Mouse (Mus musculus) thymus, postnatal 4 days (tissue): Measurements from ENCODE around the gene Brd7.

Source experiments
- DNase-seq: peaks from one replicate; pipeline ENCODE4 v3.0.0; 2021

Brd7 gene

DNA sequence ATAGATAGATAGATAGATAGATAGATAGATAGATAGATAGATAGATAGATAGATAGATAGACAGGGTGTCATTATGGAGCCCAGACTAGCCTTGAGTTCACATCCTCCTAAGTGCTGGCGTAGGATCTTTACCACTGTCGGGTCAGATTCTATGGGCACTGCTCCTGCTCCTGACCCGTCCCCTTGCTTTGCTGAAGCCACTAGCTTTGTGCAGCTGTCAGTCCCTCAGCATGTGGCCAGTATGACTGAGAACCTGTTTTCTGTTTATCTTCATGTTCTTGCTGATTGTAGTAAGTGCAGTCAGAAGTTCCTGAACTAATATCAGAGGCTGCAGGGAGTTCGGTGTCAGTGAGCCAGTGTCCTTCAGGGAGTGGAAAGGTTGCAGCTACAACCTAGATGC, 54.3 kb downstream of the Brd7 start:
- no peak for DNase-seq

DNA sequence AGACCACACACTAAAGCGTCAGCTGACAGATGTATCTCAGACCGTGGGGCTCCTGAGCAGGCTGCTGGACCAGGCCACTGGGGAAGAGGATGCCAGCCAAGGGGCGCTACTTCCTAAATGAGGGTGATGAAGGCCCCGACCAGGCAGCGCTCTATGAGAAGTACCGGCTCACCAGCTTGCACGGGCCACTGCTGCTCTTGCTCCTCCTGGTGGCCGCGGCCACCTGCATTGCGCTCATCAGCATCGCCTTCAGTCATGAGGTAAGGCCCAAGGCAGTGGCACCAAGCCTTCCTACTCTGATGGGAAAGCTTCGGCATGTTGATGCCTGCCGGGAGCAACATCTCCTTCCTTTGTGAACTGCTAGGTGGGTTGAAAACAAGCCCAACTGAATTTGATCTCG, 55.5 kb downstream of the Brd7 start:
- DNase-seq: peak; percentile 52

DNA sequence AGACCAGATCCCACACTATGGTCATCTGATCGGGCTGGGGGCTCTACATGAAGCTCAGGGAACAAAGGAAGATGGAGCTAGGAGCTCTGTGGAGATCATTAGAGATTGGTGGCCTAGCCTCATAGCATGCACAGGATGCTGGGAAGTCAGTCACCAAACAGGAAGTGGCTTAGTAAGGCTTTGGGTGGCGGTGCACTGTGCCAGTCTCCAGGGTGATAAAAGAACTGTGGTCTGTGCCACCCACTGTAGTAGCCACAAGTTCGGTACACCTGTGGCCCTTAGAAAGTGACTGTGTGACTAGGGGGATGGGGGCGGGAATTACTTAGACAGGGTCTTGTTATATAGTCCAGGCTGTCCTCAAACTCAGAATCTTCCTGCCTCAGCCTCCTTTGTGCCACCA, 56.2 kb downstream of the Brd7 start:
- DNase-seq: no peak

DNA sequence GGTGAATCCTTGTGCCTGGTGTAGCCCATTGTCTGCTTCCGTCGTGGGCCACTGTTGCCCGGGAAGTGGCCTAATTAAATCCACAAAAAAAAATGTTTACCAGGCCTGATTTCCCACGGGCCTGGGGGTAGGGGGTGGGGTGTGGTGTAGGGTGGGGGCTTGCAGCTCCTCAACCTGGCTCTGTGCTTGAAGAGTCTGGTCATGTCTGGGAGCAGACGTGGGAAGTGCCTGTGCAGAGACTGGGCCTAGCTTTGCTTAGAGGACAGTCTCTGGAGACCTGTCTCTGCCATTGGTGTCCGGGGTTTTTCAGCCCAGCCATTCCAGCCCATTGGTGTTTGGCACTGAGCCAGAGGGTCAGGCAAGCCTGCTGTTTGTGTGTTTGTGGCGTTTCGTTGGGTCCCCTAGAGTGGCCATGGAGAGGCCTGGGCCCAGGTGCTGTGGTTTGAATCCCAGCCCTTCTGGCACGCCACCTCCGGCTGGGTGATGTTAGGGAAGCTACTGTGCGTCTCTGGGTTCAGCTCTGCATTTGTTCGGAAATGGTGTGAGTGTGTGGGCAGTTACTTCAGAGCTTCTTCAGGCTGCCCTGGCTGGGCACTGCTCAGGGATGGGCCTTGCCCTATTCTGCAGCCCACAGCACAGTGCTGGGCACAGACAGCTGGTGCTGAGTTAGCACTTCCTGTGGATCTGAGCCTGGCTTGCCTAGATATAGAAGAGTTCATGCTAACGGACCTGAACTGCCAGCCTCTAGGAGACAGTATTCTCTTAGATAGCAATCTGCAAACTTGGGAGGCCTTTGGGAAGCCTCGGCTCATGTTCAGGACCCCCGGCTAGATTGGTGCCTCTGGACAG, 60.2 kb downstream of the Brd7 start:
- DNase-seq: no peak

DNA sequence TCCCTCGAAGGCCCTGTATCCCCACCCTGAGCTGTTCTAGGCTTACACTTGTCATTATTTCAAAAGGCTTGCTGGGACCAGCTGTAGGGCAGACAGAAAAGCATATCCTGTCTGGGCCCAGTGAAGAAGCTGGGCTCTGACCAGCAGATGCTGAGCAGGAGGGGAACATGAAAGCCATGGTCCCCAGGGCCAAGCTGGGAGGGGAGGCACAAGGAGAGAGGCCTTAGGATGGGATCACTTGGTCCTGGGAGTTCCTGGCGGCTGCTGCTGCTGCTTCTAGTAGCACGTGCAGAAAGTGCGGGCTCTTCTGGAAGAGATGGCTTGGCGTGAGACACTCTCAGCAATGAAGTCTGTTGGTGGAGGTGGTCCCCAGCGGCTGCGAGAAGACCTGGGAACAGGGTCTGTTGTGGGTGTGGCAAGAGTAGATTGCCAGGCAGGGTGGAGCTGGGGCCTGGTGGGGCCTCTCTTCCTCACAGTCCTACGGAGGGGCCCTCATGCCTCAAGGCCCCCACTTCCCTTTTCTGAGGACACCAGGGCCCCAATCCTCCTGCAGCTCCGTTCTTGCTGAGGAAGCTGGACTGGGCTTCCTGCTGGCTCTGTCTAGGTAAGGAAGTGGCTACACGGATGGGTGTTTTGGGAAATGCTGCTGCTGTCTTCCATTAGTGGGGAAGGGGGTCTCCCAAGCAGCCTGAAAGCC, 61.9 kb downstream of the Brd7 start:
- DNase-seq: no peak

DNA sequence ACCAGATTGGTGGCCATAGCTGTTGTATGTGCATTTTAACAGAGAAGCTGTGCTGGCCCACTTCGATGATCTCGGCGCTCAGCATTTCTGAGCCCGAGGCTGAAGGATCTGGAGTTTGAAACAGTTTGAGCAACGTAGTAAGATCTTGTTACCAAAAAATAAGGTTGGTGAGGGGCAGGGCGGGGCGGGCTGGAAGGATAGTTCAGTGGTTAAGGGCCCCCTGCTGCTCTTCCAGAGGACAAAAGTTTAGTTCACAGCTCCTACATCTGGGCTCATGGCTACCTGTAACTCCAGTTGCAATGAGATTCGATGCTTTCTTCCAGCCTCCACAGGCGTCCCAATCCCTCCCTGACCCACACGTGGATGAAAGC, 63.3 kb downstream of the Brd7 start:
- DNase-seq: no peak

DNA sequence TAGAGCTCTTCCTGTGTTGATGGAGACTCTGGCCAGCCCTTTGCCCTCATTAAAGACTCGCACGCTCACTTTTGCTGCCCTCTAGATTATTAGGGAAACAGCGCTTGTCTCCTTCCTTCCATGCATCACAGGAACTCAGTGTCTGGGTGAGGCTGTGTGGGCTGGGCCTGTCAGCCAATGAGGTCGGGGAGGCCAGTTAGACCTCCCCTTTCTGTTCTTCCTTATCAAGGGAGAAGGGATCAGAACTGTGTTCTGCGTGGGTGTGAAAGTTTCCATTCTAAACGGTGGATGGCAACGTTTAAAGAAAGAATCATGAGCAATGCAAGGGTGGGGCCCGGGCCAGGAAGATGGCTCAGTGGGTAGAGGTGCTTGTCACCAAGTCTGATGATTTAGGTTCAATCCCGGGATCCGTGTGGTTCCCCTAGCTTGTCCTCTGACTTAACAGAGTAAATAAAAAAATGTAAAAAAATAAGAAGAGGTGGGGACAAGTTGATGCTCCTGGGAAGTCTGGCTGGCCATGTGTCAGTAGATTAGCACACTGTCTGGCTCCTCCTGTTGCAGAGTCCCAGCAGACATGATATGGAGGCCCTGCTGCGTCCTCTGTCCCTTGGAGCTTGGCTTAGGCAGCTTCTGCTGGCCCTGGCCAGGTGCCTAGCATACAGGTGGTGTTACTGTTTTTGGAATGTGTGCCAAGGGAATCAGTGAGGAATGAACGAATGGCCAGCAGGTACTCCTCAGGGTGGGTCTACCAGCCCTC, 63.8 kb downstream of the Brd7 start:
- DNase-seq: no peak

DNA sequence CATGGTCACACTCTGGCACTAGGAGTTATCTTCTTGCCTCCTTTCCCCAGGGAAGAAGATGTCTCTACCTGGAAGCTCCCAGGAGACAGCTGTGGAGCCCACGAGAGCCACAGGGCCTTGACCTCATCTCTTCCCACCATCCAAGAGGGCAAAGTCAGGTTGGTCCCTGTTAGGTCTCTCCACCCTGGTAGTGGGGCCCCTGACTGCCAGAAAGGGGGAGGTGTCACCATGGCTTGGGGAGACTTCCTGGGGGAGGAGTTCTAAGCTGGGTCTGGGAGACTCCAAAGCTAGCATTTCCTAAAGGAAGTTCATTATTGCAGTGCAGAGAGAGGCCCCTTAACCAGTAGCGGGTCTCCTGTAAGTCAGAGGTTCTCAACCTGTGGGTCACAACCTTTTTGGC, 67.0 kb downstream of the Brd7 start:
- DNase-seq: no peak

DNA sequence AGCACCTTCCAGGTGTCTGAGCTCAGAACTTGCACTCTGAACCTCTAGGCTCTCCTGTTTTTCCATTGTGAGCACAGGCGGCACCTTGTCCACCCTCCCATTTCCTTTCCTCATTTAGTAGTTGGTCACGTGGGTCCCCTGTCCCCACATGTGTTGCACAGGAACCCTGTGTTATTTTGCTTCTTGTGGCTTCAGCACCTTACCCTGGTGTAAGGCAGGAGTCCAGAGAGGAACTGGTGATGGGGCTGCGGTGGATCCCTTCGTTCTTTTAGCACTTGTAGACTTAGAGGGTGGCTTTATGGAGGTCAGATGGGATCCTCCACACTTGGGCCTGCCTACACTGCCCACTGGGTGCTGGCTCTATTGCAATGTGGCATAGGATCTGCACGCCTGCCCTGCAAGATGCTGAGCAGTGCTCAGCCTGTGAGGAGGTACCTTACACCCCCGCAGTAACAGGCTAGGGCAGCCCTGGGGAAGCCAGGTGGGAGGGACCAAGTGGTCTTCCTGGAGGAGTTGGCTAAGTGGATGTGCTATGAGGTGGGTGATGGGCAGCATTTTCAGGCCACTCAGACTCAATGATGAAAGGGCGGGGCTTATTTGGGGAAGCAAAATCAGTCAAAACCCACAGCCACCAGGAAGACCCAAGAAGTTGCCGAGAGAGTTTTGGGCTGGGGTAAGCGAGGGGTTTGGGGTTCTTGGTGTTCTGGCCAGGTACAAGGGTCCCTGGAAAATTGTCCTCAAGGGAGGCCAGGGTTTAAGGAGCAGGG, 68.2 kb downstream of the Brd7 start:
- no peak for DNase-seq

DNA sequence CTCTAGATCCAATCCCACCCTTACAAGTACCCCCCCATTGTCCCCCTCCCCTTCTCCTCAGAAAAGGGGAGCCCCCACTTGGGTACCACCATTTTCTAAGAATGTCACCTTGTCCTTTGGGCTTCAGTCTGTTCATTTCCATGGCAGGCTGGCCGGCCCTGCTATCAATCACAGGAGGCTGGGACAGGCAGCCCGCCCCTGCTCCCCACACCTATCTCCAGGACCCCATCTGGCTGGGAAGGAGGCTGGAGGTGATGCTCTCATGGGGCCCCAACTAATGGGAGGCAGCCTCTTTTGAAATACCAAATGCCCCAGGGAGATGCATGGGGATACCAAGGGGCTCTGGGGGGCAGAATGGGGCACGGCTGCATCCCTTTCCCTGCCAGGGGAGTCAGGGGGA, 69.1 kb downstream of the Brd7 start:
- DNase-seq: no peak

DNA sequence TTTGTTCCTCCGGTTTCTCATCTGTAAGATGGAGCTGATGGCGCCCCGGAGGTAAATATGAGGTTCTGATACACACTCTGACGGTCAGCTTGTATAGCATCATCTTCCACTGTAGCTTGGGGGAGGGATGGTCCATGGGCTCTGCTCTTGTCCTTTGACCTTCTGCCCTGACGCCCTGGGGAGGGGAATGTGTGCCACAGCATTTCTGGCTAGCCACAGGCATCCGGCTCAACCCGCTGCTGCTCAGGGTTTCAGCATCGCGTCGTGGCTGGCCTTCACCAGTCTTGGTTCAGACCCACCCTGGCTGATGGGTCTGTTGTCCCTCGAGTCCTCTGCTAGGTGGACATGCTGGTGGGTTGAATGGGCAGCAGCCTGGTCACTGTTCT, 70.7 kb downstream of the Brd7 start:
- DNase-seq: no peak

DNA sequence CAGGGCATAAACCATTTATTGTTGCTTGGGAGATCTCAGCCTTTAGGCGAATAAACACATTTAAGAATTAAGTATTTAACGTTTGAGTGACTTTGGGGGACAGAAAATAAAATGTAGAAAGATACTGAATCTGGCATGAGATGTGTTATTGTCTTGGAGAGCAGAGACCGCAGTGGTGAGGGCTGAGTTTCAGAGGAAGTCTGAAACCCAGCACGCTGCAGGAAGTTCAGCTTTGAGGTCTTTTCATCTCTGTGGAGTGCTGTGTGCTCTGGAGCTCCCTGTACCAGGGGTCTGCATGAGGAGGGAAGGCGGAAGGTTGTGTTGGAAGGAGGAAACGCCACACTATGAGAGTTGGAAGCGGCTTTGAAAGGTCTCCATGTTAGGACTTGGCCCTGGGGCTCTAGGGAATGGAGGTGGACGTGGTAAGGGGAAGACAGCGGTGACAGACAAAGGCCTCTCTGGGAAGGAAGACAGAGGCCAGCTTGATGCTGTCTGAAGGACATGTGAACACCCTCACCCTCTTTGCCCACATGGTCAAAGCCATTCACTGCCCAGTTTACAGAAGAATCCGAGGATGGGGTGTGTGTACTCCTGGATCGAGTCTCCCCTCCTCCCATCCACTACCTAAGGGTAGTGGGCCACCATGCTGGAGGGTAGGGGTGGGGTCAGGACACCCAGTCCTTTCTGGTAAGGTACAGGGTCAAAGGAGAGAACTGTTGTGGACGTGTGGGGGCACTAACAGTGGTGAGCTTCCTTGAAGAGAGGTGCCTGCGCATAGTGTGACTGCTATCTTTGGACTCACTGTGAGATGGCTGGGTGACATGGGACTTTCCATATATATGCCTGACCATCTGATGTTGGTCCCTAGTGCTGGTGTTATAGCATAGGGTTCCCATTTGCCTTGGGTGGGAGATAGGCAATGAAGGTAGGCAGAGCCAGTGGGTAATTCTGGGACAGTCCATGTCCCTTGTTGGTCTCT, 71.4 kb downstream of the Brd7 start:
- DNase-seq: peak; percentile 66

DNA sequence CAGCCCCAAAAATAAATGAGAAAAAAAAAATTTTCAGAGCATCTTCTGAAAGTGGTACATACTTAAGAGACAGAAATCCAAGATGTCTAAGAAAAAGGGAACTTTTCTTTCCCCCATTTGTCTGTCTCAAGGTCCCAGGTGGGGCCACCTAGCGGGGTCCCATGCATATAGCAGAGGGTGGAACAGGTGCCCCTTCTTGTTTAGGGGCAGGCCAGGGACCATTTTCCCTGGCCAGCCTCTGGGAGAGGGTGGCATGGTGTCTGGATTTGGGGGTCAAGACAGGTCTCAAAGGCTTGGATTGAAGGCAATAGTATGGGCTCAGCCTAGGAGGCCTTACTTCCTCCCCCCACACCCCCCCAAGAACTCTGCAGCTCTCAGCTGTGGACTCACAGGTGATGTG, 72.1 kb downstream of the Brd7 start:
- peak; percentile 80 for DNase-seq

DNA sequence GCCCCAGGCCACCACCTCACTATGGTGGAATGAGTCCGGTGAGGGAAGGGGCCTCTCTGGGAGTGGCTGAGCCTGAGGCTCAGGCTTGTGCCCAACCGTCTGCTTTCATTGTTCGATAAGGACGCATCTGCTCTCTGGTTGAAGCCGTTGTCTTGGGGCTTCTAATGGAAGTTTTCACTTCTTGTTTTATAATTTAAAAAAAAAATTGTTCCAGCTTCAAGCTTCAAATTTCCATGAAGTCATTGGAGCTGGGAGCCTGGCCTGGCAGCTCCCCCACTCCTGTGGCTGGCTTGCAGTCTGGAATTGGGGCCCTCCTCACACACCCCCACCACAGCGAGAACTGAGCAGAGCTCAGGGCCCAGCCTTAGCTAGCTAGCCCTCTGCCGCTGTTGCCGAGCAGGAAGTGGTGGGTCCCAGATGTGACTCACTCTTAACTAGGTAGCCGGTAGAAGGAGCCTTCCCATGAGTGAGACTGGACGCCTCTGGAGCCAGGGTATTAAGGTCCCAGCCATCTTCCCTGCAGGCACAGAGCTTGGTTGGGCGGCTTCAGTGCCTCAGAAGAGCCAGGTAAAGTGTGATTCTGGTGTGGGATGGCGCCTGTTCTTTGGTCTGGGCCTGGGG, 73.3 kb downstream of the Brd7 start:
- DNase-seq: peak; percentile 81

DNA sequence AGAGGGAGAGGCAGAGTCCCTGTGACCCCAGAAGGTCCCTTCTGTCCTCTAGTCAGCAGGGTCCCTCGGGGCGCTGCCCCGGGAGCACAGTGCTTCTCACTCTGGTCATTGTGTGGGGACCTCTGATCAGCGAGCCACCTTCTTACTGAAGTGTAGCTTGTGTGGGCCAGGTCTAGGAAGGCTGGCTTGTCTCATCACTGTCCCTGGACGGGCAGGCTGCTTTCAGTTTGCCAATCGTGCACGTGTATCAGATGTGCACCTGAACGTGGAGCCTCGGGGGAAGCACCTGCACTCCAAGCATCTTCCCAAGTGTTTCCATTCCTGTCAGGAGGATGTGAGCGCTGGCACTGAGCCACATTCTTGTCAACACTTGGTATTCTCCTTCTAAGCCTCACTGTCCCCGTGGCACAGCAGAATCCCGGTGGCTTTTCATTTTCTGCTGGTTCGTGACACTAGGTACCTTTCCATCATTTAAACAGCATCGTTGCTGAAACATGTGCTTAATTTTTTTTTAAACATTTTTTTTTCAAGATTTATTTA, 75.5 kb downstream of the Brd7 start:
- no peak for DNase-seq

DNA sequence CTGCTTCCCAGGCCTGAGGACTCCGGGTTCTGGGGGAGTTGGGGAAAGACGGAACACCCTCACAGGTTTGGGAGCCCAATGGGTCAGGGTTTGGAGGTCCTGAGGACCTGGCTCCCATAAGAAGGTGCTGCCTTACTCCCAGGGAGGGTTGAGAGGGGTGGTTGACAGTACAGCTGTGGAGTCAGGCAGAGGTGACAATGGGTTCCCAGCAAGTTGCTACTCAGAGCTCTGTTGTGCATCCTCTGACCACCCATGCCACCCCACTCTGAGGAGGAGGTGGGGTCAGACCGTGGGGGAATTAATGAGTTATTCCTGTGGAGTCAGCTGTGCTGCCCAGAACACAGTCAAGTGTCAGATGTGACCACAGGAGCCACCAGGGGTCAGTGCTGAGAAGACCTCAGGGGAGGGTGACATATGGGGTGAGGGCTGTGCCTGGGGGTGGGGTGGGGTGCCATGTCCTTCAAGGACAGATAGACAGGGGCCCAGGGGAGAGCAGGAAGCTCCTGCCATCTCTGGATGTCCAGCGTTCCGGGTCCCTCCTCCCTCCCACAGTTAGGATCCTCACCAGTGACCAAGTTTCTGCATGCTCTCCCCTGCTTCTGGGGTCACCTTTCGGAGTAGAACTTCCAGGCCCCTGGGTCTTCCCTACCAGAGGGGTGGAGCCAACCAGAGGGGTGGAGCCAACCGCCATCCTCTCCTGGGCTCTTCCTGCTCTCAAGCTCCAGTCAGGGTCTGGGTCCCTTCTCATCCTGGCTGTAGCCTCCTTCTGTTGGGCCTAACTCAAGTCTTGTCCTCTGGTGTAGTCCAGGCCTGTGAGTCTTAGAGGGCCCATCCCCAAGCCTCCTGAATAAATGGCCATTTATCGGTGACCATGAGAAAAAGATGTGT, 76.3 kb downstream of the Brd7 start:
- peak; percentile 79 for DNase-seq

DNA sequence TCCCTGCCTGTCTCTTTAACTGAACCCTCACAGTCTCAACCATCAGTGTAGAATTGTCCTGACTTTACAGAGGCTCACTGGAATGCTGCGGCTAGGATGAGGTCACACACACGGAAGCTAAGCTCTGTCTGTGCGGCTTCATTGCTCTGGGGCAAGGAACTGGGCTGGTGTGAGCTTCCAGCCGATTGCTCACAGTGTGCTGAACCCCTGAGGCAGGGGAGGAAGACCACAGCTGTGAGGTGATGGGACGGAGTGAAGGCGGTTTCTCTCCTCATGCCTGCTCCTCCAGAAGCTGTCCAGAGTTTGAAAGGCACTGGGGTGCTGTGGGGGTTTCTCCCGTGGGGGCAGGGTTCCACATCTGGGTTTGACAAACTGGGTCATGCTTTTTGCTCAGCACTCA, 77.3 kb downstream of the Brd7 start:
- peak; percentile 47 for DNase-seq

DNA sequence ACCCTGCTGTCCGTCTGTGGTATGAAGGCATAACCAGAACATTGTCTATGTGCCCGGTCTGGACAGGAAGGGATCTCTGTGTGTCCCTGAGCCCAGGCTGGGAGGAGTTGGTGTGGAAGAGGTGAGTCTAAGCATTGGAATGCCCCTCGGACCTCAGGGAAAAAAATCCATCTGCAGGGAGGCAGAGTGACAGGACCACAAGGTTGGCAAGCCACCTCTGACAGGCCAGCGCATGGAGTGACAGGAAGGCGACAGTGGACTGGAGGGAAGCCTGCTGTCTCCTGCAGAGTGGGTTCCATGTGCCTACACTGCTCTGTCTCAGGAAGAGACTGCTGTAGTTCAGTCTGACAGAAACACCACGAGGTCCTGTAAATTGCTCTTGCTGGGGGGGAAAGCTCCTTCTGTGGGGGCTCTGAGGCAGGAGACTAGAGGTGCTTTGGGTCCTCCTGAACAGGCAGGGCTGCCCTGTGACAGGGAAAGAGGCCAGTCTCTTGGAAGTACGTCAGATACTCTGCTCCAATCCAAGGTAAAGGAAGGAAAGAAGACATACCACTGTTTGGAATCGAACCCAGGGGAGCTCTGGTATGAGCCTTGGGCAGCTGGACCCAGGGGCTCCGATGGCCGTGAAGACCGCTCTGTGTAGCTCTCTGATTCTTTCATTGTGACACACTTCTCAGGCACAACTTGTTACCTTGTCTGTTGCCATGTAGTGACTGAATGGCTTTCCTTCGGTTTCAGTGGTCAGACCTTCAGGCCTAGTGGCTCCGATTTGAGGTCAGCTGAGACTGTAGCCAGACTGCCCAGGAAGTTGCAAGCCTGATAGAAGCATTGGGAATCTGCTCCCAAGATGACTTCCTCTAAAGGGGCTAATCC, 78.5 kb downstream of the Brd7 start:
- DNase-seq: no peak

DNA sequence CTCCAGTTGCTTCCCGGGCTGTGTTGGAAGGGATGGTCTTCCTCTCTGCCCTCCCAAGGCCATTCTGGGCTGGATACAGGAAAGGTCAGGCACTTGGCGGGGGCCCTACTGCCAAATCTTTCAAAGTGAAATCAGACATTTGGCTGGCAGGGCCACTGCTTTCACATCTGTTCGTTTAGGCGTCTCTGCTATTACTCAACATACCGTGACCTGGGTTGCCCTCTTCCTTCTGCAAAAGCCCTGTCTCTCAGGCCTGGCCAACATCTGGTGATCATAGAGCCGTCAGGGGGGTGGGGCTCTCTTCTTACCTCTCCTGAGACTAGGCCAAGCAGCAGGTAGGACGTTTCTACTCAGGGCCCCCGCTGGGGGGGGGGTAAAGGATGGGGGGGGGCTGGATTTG, 79.3 kb downstream of the Brd7 start:
- DNase-seq: no peak
